Mouse (Mus musculus): ENCODE measurements at regions not wholly inside any gene's neighbourhood (a gene's known extent, or its start where the extent isn't known, plus 50 kb on each side); places are given as distances from the start of the nearest gene placed in this dataset.
A peak's percentile ranks its signal among the peaks of the same experiment; 100 is the strongest.

GRCm38 (mm10) chr8:93643471-93644215 lies 108.0 kb upstream of the Ces5a start:
- H3K36me3 ChIP-seq (replicated peaks; ENCODE audit: low read length) = no peaks in the 10 kb centered on the region
- H3K27me3 ChIP-seq (replicated peaks) = no peaks in the 10 kb centered on the region
- TF ChIP-seq FLI1 (IDR thresholded peaks at IDR 0.05; ENCODE audit: low read length) = no peak
- no peak for TF ChIP-seq GATA1 (IDR thresholded peaks at IDR 0.05; ENCODE audit: borderline replicate concordance, low read length)
- peaks cover 7% of the 10 kb centered on the region; the same call in 1 of the 2 replicates for H3K9me3 ChIP-seq
- H3K4me3 ChIP-seq (replicated peaks) = no peak overlapping the region
- no peaks in the 10 kb centered on the region for H3K4me1 ChIP-seq

- Histone ChIP-seq H3K4me1 (no peaks in the 10 kb centered on the region), H3K36me3 (replicated peaks; ENCODE audit: low read length) (no peaks in the 10 kb centered on the region), H3K4me3 (replicated peaks) (no peak overlapping the region), H3K9me3 (peaks cover 7% of the 10 kb centered on the region), H3K27me3 (replicated peaks) (no peaks in the 10 kb centered on the region)
- TF ChIP-seq FLI1 (IDR thresholded peaks at IDR 0.05; ENCODE audit: low read length) = no peak
These were observed 117.8 kb upstream of the Ces5a start for GRCm38 (mm10) chr8:93653421-93653820.

GRCm38 (mm10) chr8:93653913-93654705 lies 118.5 kb upstream of the Ces5a start:
- Histone ChIP-seq H3K36me3 (replicated peaks; ENCODE audit: low read length) (no peaks in the 10 kb centered on the region), H3K27me3 (replicated peaks) (no peaks in the 10 kb centered on the region), H3K4me3 (replicated peaks) (peak overlapping the region; percentile 57), H3K4me1 (no peaks in the 10 kb centered on the region), H3K9me3 (peaks cover 7% of the 10 kb centered on the region)
- no peak for TF ChIP-seq FLI1 (IDR thresholded peaks at IDR 0.05; ENCODE audit: low read length)
- TF ChIP-seq GATA1 (IDR thresholded peaks at IDR 0.05; ENCODE audit: borderline replicate concordance, low read length) = no peak

GRCm38 (mm10) chr8:93655752-93656151 lies 120.1 kb upstream of the Ces5a start:
- H3K27me3 ChIP-seq (replicated peaks) = no peaks in the 10 kb centered on the region
- no peak overlapping the region for H3K4me3 ChIP-seq (replicated peaks)
- no peaks in the 10 kb centered on the region for H3K4me1 ChIP-seq
- no peaks in the 10 kb centered on the region for H3K36me3 ChIP-seq (replicated peaks; ENCODE audit: low read length)
- no peak for TF ChIP-seq GATA1 (IDR thresholded peaks at IDR 0.05; ENCODE audit: borderline replicate concordance, low read length)
- no peaks in the 10 kb centered on the region; the same call in 1 of the 2 replicates for H3K9me3 ChIP-seq

GRCm38 (mm10) chr8:93661739-93662138 lies 126.1 kb upstream of the Ces5a start:
- TF ChIP-seq GATA1 (IDR thresholded peaks at IDR 0.05; ENCODE audit: borderline replicate concordance, low read length) (no peak), FLI1 (IDR thresholded peaks at IDR 0.05; ENCODE audit: low read length) (no peak)
- peak overlapping the region; percentile 38 for H3K4me3 ChIP-seq (replicated peaks)
- H3K27me3 ChIP-seq (replicated peaks) = no peaks in the 10 kb centered on the region
- H3K4me1 ChIP-seq = peaks cover 4% of the 10 kb centered on the region; the same call in 1 of the 2 replicates
- no peaks in the 10 kb centered on the region; the same call in 1 of the 2 replicates for H3K9me3 ChIP-seq
- no peaks in the 10 kb centered on the region for H3K36me3 ChIP-seq (replicated peaks; ENCODE audit: low read length)

GRCm38 (mm10) chr8:93662219-93662618 lies 126.6 kb upstream of the Ces5a start:
- TF ChIP-seq GATA1 (IDR thresholded peaks at IDR 0.05; ENCODE audit: borderline replicate concordance, low read length) (no peak), FLI1 (IDR thresholded peaks at IDR 0.05; ENCODE audit: low read length) (no peak)
- H3K4me1 ChIP-seq = peaks cover 4% of the 10 kb centered on the region; the same call in 1 of the 2 replicates
- no peak overlapping the region for H3K4me3 ChIP-seq (replicated peaks)
- H3K9me3 ChIP-seq = no peaks in the 10 kb centered on the region; the same call in 1 of the 2 replicates
- H3K36me3 ChIP-seq (replicated peaks; ENCODE audit: low read length) = no peaks in the 10 kb centered on the region
- no peaks in the 10 kb centered on the region for H3K27me3 ChIP-seq (replicated peaks)

- Histone ChIP-seq H3K4me1 (peaks cover 4% of the 10 kb centered on the region; the same call in 1 of the 2 replicates), H3K36me3 (replicated peaks; ENCODE audit: low read length) (no peaks in the 10 kb centered on the region), H3K9me3 (no peaks in the 10 kb centered on the region; the same call in 1 of the 2 replicates), H3K27me3 (replicated peaks) (no peaks in the 10 kb centered on the region), H3K4me3 (replicated peaks) (no peak overlapping the region)
- no peak for TF ChIP-seq FLI1 (IDR thresholded peaks at IDR 0.05; ENCODE audit: low read length)
- TF ChIP-seq GATA1 (IDR thresholded peaks at IDR 0.05; ENCODE audit: borderline replicate concordance, low read length) = no peak
These were observed 128.2 kb upstream of the Ces5a start for GRCm38 (mm10) chr8:93663851-93664250.

GRCm38 (mm10) chr8:93668306-93668705 lies 132.7 kb upstream of the Ces5a start:
- TF ChIP-seq GATA1 (IDR thresholded peaks at IDR 0.05; ENCODE audit: borderline replicate concordance, low read length) = no peak
- TF ChIP-seq FLI1 (IDR thresholded peaks at IDR 0.05; ENCODE audit: low read length) = no peak
- H3K4me3 ChIP-seq (replicated peaks) = no peak overlapping the region

GRCm38 (mm10) chr8:93674721-93675120 lies 135.0 kb upstream of the Gnao1 start:
- Histone ChIP-seq H3K4me1 (no peaks in the 10 kb centered on the region), H3K27me3 (replicated peaks) (no peaks in the 10 kb centered on the region)

More at GRCm38 (mm10) chr8:93668306-93668705, 132.7 kb upstream of the Ces5a start:
- Histone ChIP-seq H3K36me3 (replicated peaks; ENCODE audit: low read length) (no peaks in the 10 kb centered on the region), H3K9me3 (no peaks in the 10 kb centered on the region), H3K4me1 (no peaks in the 10 kb centered on the region), H3K27me3 (replicated peaks) (no peaks in the 10 kb centered on the region)

More at GRCm38 (mm10) chr8:93674721-93675120, 135.0 kb upstream of the Gnao1 start:
- Histone ChIP-seq H3K36me3 (replicated peaks; ENCODE audit: low read length) (no peaks in the 10 kb centered on the region), H3K9me3 (0 out of 2 replicates have a peak, but pooled peaks cover 4% of the 10 kb centered on the region), H3K4me3 (replicated peaks) (no peak overlapping the region)
- TF ChIP-seq FLI1 (IDR thresholded peaks at IDR 0.05; ENCODE audit: low read length) = no peak
- TF ChIP-seq GATA1 (IDR thresholded peaks at IDR 0.05; ENCODE audit: borderline replicate concordance, low read length) = no peak
